Mouse (Mus musculus) mouse trophoblast stem cell (cell line): ENCODE results near the gene Gpr146.

ENCODE experiments used
- in situ Hi-C, 2 experiments: fragments of 300-500 bp; cut with MseI, MboI; formaldehyde crosslinking; loops; 2 replicates in 1 of 2; 3 replicates in 1 of 2; pipeline ENCODE4 v1.15.1; 2025

The Gpr146 gene

GRCm38 (mm10) chr5:139429818-139430341 is 52.4 kb downstream of the Gpr146 start:
- in situ Hi-C loops, result no loop called here

DNA sequence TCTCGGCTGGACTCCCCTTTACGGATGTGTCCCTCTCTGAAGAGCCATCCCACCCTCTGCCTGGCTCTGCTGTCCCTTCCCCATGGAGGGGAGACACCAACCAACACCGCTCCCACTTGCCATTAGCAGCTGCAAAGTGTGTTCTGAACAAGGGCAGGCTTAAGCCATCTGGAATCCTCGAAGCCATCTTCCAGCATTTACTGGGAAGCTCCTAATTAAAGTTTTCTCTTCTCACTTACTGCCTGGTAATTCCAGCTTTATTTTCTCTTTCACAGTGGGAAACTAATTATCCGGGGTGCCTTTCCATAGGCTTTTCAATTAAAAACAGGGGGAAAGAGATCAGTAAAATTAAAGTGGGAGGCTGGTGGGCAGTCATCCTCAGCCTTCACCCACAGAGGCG is 54.8 kb downstream of the Gpr146 start:
- in situ Hi-C loops, result no loop called here

GRCm38 (mm10) chr5:139432747-139433508 is 55.4 kb downstream of the Gpr146 start:
- in situ Hi-C loops, result no loop called here

DNA sequence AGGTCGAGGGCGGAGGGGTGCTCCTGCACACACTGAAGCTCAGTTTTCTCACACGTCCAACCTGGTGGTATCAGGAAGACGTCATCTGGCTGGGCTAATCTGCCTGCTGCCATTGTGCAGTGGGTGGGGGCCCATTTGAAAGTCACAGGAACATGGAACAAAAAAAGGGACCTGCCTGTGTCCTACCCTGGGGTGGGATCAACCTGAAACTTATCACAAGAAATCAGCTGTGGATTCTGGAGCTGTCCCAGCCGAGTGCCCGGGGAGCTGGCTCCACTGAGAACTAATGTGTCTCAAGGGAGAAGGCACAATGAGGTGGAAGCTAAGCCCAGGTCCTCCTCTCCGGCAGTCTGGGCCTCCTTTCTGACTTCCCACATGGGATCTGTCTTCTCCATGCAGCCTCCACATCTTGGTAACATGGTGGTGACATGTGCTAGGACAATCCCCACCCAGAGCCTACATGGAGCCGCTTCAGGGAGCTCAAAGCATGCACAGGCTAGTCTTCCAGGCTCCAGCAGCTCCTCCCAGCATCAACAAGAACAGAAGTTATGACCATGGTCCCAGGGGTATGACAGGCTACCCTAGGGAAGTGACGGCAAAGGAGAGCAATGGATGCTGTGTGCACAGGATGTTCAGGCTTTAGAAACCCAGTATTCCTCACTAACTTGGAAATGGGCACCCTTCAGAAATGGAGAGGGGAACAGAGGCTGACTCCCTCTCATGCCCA is 56.5 kb downstream of the Gpr146 start:
- in situ Hi-C loops, result no loop called here

DNA sequence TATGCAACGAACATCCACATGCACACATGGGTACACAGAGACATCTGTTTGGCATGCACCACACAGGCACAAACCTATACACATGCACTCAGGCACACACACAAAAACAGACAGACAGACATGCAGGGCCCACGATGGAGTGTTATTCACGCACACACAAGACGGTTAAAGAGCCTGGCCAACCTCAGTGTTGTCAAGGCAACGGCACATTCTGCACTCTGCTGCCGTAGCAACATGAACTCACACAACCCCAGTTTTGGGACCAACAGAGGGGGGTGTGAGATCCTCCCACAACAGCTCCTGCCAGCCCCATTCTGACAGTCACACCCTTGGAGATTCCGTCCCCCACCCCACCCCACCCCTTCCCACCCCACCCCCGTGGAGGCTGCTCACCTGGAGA is 57.4 kb downstream of the Gpr146 start:
- in situ Hi-C loops, result no loop called here

DNA sequence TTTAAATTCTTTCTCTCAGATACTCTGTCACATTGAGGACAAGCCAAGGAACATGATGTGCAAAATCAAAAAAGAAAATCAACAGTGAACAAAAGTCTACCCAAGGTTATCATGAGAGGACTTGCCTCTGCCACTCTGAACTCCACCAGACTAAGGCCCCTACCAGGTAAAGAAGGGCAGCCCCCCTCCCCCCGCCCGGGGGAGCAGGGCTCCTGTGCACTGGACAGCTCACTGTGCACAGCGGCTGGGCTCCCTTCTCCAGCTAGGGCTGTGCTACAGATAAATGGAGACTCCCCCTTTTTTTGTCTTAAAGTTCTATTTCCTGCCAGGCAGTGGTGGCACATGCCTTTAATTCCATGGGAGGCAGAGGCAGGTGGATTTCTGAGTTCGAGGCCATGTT is 60.3 kb downstream of the Gpr146 start:
- in situ Hi-C loops, result no loop called here

DNA sequence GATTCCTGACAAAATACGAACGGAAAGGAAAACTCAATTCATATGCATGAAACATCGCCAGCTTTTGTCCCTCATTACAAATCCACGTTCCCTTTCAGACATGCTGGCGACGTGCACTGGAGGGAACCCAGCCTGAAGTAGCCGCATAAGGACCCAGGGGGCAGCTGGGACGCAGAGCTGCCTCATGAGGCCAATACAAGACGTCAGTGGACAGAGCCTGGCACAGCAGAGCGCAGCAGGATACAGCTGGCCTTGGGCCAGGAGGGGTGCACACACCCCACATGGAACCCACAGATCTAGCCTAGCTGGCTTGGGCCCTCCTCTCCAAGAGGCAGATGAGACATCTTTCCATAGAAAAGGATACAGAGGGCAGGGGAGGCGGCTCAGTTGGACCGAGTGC is 60.9 kb downstream of the Gpr146 start:
- in situ Hi-C loops, result no loop called here

- in situ Hi-C loops, result no loop called here
These were observed 63.0 kb downstream of the Gpr146 start for GRCm38 (mm10) chr5:139440451-139440850.

DNA sequence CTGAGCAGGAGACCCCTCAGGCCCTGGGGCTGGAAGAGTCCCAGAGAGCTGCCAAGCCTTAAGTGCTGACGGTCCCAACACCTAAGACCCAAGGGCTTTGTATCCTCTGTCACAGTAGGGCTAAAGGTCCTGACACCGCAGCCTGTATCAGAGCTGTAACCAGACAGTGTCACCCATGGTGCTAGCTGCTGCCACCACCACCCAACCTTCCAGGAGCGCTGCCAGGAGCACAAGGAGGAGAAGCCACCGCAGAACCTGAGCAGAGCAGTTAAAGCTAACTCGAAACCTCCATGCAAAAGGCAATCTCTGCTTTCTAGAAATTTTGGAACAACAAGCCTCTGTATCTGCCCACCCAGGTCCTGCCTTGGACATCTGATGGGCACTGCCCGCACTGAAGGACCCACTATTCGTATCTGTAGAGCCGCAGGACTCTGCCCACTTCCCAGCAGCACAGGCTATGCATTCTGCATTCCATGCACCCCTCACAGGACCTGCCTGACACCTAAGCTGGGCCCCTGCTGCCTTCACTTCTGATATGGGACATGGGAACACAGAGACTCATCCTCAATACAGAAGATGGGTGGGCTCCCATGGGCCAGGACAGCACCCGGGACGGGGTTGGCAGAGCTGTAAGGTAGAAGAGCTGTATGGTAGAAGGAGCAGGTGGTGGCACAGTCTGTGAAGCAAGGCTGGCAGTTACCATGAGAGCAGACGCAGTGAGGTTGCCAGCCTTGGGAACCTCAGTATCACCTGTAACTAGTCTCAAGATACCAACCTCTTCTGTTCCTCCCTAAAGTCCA is 63.6 kb downstream of the Gpr146 start:
- in situ Hi-C loops, result no loop called here

GRCm38 (mm10) chr5:139441726-139442018 is 64.2 kb downstream of the Gpr146 start:
- in situ Hi-C loops, result no loop called here

DNA sequence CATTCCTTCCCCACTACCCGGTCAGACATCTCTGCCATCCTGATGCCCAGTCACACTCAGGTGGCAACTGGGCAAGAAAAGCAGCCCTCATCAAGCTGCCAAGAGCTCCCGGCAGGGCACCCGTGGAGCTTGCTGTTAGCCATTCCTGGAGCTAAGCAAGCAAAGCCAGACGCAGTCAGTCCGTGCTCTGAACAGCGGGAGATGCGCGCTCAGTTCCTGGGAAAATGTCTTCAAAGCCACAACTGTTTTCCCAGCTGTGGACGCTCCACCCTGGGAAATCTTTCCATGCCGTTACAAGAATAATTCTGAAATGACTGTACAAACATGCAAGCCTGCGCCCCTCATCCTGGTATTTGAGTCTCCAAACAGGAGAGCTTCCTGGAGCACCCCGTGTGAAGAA is 64.9 kb downstream of the Gpr146 start:
- in situ Hi-C loops, result no loop called here

DNA sequence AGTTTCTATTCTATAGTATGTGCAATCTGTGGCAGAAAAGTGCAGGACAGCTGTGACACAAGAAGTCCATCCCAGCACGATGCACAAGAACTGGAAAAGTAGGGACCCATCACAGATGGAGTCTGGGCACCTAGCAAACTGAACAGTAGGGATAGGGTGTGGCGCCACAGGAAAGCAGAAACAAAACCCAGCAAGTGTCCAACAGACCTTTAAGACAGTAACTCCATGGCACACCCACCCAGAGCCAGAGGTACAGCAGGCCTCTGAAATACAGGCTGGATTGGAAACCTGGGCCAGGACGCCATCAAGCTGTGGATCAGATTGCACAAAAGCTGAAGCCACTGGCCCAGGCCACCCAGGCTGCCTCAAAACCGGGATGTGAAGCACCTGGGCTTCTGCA is 65.5 kb downstream of the Gpr146 start:
- in situ Hi-C loops, result no loop called here

DNA sequence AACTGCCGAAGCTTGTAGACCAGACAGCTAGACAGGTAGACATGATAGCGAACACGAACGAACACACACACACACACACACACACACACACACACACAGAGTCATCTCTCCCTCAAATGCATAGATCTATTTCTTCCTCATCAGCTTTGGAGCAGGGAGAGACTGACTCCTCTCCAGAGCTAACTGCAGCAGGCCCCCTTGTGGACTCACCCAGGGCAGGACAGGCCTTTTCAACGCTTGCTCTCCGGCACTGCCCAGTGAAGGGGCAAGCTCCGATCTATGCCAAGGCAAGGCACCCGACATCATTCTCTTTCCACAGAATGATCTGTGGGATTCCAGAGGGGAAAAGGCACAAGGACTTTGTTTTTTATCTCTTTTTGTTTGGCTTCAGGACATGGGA is 67.8 kb downstream of the Gpr146 start:
- in situ Hi-C loops, result no loop called here
